Mouse (Mus musculus) liver, embryonic 11.5 days (tissue): ENCODE data around the gene Celsr3. TPM values are rescaled to one million over a fixed set of nuclear protein-coding genes. Genes with fewer than 3 reads are reported as not detected.

Source experiments
- ATAC-seq: fragments of 200-750 bp; cut with Nextera tagmentation; replicated peaks from 2 replicates; pipeline ENCODE4 v1.8.0; 2017; ENCODE audit warnings: moderate number of reproducible peaks, mild to moderate bottlenecking, moderate TSS enrichment, moderate library complexity; ENCODE audit not compliant: low FRiP score
- DNase-seq: peaks from one replicate; pipeline ENCODE4 v3.0.0-alpha.2; 2017; ENCODE audit warnings: low spot score
- H3K27ac ChIP-seq: fragments of 300-500 bp; sonication (generic); 2 replicates; pipeline ENCODE4 v1.5.1; 2014; ENCODE audit warnings: mild to moderate bottlenecking, low read depth, low read length, control low read depth
- H3K27me3 ChIP-seq: fragments of 300-500 bp; sonication (generic); replicated peaks from 2 replicates; pipeline ENCODE4 v1.6.1; 2014; ENCODE audit warnings: low read length, mixed read lengths; ENCODE audit not compliant: control insufficient read depth, insufficient read depth
- H3K36me3 ChIP-seq: fragments of 300-500 bp; sonication (generic); 2 replicates; pipeline ENCODE4 v1.6.1; 2014; ENCODE audit warnings: mild to moderate bottlenecking, low read length, moderate library complexity, mixed read lengths; ENCODE audit not compliant: control insufficient read depth, insufficient read depth
- H3K4me1 ChIP-seq: fragments of 300-500 bp; sonication (generic); replicated peaks from 2 replicates; pipeline ENCODE4 v1.6.1; 2014; ENCODE audit warnings: low read length, mixed read lengths; ENCODE audit not compliant: control insufficient read depth, insufficient read depth
- H3K4me2 ChIP-seq: fragments of 300-500 bp; sonication (generic); 2 replicates; pipeline ENCODE4 v1.6.1; 2014; ENCODE audit warnings: mild to moderate bottlenecking, control low read depth, moderate library complexity
- H3K4me3 ChIP-seq: fragments of 300-500 bp; sonication (generic); 2 replicates; pipeline ENCODE4 v1.5.1; 2014; ENCODE audit warnings: low read depth, low read length, control low read depth
- H3K9ac ChIP-seq: fragments of 300-500 bp; sonication (generic); 2 replicates; pipeline ENCODE4 v1.6.1; 2014; ENCODE audit warnings: low read depth, low read length, control low read depth
- H3K9me3 ChIP-seq: fragments of 300-500 bp; sonication (generic); 2 replicates; pipeline ENCODE4 v1.6.1; 2016; ENCODE audit warnings: low read length, inconsistent platforms, mixed read lengths; ENCODE audit not compliant: control insufficient read depth
- WGBS: fragments of 180-500 bp; shearing (Covaris S2); extraction: QIAGEN DNeasy Blood & Tissue Kit; methylation state at CpG from one replicate; pipeline ENCODE4 v1.1.7; 2014; 5-methylcytosine and 5-hydroxymethylcytosine counted together
- polyA plus RNA-seq: library from polyadenylated mRNA; unstranded; fragments of >200 nt; fragmentation: Nextera tagmentation; extraction: Ambion mirVana; gene quantifications from 2 replicates; pipeline ENCODE4 v1.2.1, GENCODE M21; 2014

Gene Celsr3
- polyA plus RNA-seq, 1 experiment from 2014 or later = 0.22 TPM

- peaks cover 29% of the 10 kb centered on the region for H3K4me1 ChIP-seq
- no peaks in the 10 kb centered on the region for H3K9me3 ChIP-seq
- H3K4me3 ChIP-seq = no peak overlapping the region
- peaks cover 36% of the 10 kb centered on the region for H3K36me3 ChIP-seq
- 85% methylated on average over 5 of the region's 5 CpGs for WGBS
- H3K27ac ChIP-seq = no peak overlapping the region
- no peak overlapping the region for H3K9ac ChIP-seq
- H3K27me3 ChIP-seq = no peaks in the 10 kb centered on the region
- H3K4me2 ChIP-seq = no peak overlapping the region
- no peak for DNase-seq
- ATAC-seq = no peak
These were observed 27.5 kb upstream of the Celsr3 start for GRCm38 (mm10) chr9:108798508-108799075.

- Histone ChIP-seq H3K4me1 (peaks cover 19% of the 10 kb centered on the region), H3K27ac (no peak overlapping the region), H3K36me3 (peaks cover 41% of the 10 kb centered on the region), H3K4me3 (no peak overlapping the region), H3K27me3 (no peaks in the 10 kb centered on the region), H3K9me3 (no peaks in the 10 kb centered on the region), H3K9ac (no peak overlapping the region), H3K4me2 (no peak overlapping the region)
- no peak for DNase-seq
- 89% methylated on average over 3 of the region's 3 CpGs for WGBS
- no peak for ATAC-seq
These were observed 26.6 kb upstream of the Celsr3 start for GRCm38 (mm10) chr9:108799564-108799963.

GRCm38 (mm10) chr9:108805768-108806167 lies 20.4 kb upstream of the Celsr3 start:
- peaks cover 39% of the 10 kb centered on the region for H3K4me1 ChIP-seq
- DNase-seq (no peak), ATAC-seq (peak; percentile 64)

GRCm38 (mm10) chr9:108806379-108806778 lies 19.7 kb upstream of the Celsr3 start:
- Histone ChIP-seq H3K4me3 (no peak overlapping the region), H3K27me3 (no peaks in the 10 kb centered on the region), H3K4me2 (no peak overlapping the region), H3K4me1 (peaks cover 39% of the 10 kb centered on the region), H3K9ac (0 out of 2 replicates have a peak overlapping the region, but pooled peaks have one; percentile 13), H3K27ac (peak overlapping the region; percentile 68), H3K36me3 (peaks cover 20% of the 10 kb centered on the region), H3K9me3 (no peaks in the 10 kb centered on the region)
- ATAC-seq = no peak
- DNase-seq = no peak

More at GRCm38 (mm10) chr9:108805768-108806167, 20.4 kb upstream of the Celsr3 start:
- 78% methylated on average over 8 of the region's 8 CpGs for WGBS
- H3K9ac ChIP-seq = no peak overlapping the region; the same call in 1 of the 2 replicates
- no peak overlapping the region for H3K4me2 ChIP-seq
- no peak overlapping the region for H3K4me3 ChIP-seq
- peak overlapping the region; percentile 68; the same call in 1 of the 2 replicates for H3K27ac ChIP-seq
- no peaks in the 10 kb centered on the region for H3K27me3 ChIP-seq
- H3K36me3 ChIP-seq = peaks cover 20% of the 10 kb centered on the region
- H3K9me3 ChIP-seq = no peaks in the 10 kb centered on the region

GRCm38 (mm10) chr9:108806831-108807230 lies 19.3 kb upstream of the Celsr3 start:
- Histone ChIP-seq H3K4me1 (peaks cover 39% of the 10 kb centered on the region), H3K4me2 (peak overlapping the region; percentile 22), H3K9me3 (no peaks in the 10 kb centered on the region), H3K4me3 (no peak overlapping the region), H3K36me3 (peaks cover 24% of the 10 kb centered on the region), H3K9ac (no peak overlapping the region), H3K27ac (peak overlapping the region; percentile 68), H3K27me3 (no peaks in the 10 kb centered on the region)
- WGBS = 91% methylated on average over 1 of the region's 1 CpGs
- no peak for DNase-seq
- ATAC-seq = no peak

- Histone ChIP-seq H3K9me3 (no peaks in the 10 kb centered on the region), H3K4me1 (peaks cover 39% of the 10 kb centered on the region), H3K36me3 (peaks cover 24% of the 10 kb centered on the region), H3K4me3 (peak overlapping the region; percentile 76; the same call in 1 of the 2 replicates), H3K27ac (peak overlapping the region; percentile 84), H3K27me3 (no peaks in the 10 kb centered on the region), H3K9ac (peak overlapping the region; percentile 90; the same call in 1 of the 2 replicates), H3K4me2 (peak overlapping the region; percentile 91)
- ATAC-seq = peak; percentile 80
- no peak for DNase-seq
- 65% methylated on average over 5 of the region's 5 CpGs for WGBS
These were observed 18.4 kb upstream of the Celsr3 start for GRCm38 (mm10) chr9:108807674-108808073.

- DNase-seq (peak; percentile 91), ATAC-seq (peak; percentile 84)
- Histone ChIP-seq H3K9me3 (no peaks in the 10 kb centered on the region), H3K4me1 (peaks cover 39% of the 10 kb centered on the region), H3K36me3 (peaks cover 24% of the 10 kb centered on the region), H3K27ac (peak within 1 kb of the TSS; percentile 84), H3K27me3 (no peaks in the 10 kb centered on the region), H3K9ac (peak within 1 kb of the TSS; percentile 90), H3K4me2 (peak within 1 kb of the TSS; percentile 91), H3K4me3 (peak within 1 kb of the TSS; percentile 76)
- under 1% methylated on average over 62 of the region's 62 CpGs for WGBS
These were observed 17.9 kb upstream of the Celsr3 start, which contains the start of gene Nckipsd for GRCm38 (mm10) chr9:108808163-108808665. Nckipsd (plus strand) TSS chr9:108808368.

GRCm38 (mm10) chr9:108809188-108809587 lies 16.9 kb upstream of the Celsr3 start:
- WGBS = 45% methylated on average over 5 of the region's 5 CpGs
- peak overlapping the region; percentile 90; the same call in 1 of the 2 replicates for H3K9ac ChIP-seq
- ATAC-seq (no peak), DNase-seq (no peak)
- H3K27me3 ChIP-seq = no peaks in the 10 kb centered on the region
- peak overlapping the region; percentile 91 for H3K4me2 ChIP-seq
- H3K36me3 ChIP-seq = peaks cover 25% of the 10 kb centered on the region
- H3K4me1 ChIP-seq = peaks cover 39% of the 10 kb centered on the region
- H3K4me3 ChIP-seq = peak overlapping the region; percentile 76; the same call in 1 of the 2 replicates
- H3K9me3 ChIP-seq = no peaks in the 10 kb centered on the region
- no peak overlapping the region for H3K27ac ChIP-seq

GRCm38 (mm10) chr9:108809723-108810122 lies 16.4 kb upstream of the Celsr3 start:
- peaks cover 39% of the 10 kb centered on the region for H3K4me1 ChIP-seq
- H3K4me2 ChIP-seq = peak overlapping the region; percentile 91; the same call in 1 of the 2 replicates
- ATAC-seq (no peak), DNase-seq (no peak)
- H3K36me3 ChIP-seq = peaks cover 25% of the 10 kb centered on the region
- no peaks in the 10 kb centered on the region for H3K27me3 ChIP-seq
- no peak overlapping the region for H3K27ac ChIP-seq
- WGBS = 75% methylated on average over 6 of the region's 6 CpGs
- no peak overlapping the region for H3K4me3 ChIP-seq
- H3K9me3 ChIP-seq = no peaks in the 10 kb centered on the region
- no peak overlapping the region for H3K9ac ChIP-seq
